Mouse (Mus musculus): Measurements from ENCODE around the gene Atf6. TPM values are rescaled to one million over a fixed set of nuclear protein-coding genes. Genes with fewer than 3 reads are reported as not detected.
A peak's percentile ranks its signal among the peaks of the same experiment; 100 is the strongest.

Gene Atf6
- total and polyA plus RNA-seq, 3 experiments = 33.8 to 47.0 (median 35.3) TPM

- TF ChIP-seq JUND (conservative IDR thresholded peaks at IDR 0.05; ENCODE audit: low read depth, low read length) (no peak), USF1 (IDR thresholded peaks at IDR 0.05; ENCODE audit: low read depth, low read length) (no peak), USF2 (conservative IDR thresholded peaks at IDR 0.05; ENCODE audit: low read depth, low read length) (no peak), TCF12 (IDR thresholded peaks at IDR 0.05; ENCODE audit: low read depth, low read length) (no peak), RAD21 (IDR thresholded peaks at IDR 0.05; ENCODE audit: low read depth, low read length) (no peak), MAFK (IDR thresholded peaks at IDR 0.05; ENCODE audit: insufficient replicate concordance, low read length) (no peak), GABPA (IDR thresholded peaks at IDR 0.05; ENCODE audit: insufficient replicate concordance, low read depth, low read length) (no peak), ELF1 (IDR thresholded peaks at IDR 0.05; ENCODE audit: low read depth, low read length) (no peak), ZKSCAN1 (IDR thresholded peaks at IDR 0.05; ENCODE audit: borderline replicate concordance, low read depth, low read length) (no peak), PAX5 (IDR thresholded peaks at IDR 0.05; ENCODE audit: low read length) (no peak), EP300 (IDR thresholded peaks at IDR 0.05; ENCODE audit: low read length) (no peak), SMC3 (IDR thresholded peaks at IDR 0.05; ENCODE audit: low read depth, low read length) (no peak), CHD2 (IDR thresholded peaks at IDR 0.05; ENCODE audit: low read length) (no peak), MAZ (IDR thresholded peaks at IDR 0.05; ENCODE audit: low read depth, low read length) (no peak), ZNF384 (IDR thresholded peaks at IDR 0.05; ENCODE audit: low read depth, low read length) (no peak)
- Histone ChIP-seq H3K79me2 (replicated peaks; ENCODE audit: control insufficient read depth, extremely low read depth, insufficient read depth, poor library complexity, severe bottlenecking) (no peaks in the 10 kb centered on the region), H3K27me3 (replicated peaks) (no peaks in the 10 kb centered on the region), H3K27ac (ENCODE audit: insufficient read depth, low read depth) (peak overlapping the region; percentile 16; the same call in 1 of the 2 replicates), H3K4me2 (ENCODE audit: insufficient read depth, low read depth, poor library complexity, severe bottlenecking) (no peak overlapping the region), H3K4me1 (ENCODE audit: control insufficient read depth in 1 of 2, insufficient read depth in 2 of 2) (peaks cover 3 to 19% of the 10 kb centered on the region in 2 experiments), H3K36me3 (replicated peaks in 1 of 2; ENCODE audit: control insufficient read depth in 1 of 2, insufficient read depth in 1 of 2, low read length in 1 of 2) (peaks cover 43 to 88% of the 10 kb centered on the region in 2 experiments), H3K9me3 (replicated peaks; ENCODE audit: low read length) (peaks cover under 1% of the 10 kb centered on the region), H3K9ac (ENCODE audit: insufficient read depth, low read depth) (no peak overlapping the region), H3K4me3 (replicated peaks in 1 of 3; ENCODE audit: low read depth in 2 of 3, low read length in 2 of 3, poor library complexity in 1 of 3) (no peak overlapping the region)
- dilution Hi-C loops (cut with MboI; ENCODE audit: extremely low pct_ligation_motif_present, extremely low pct_unique_long_range_greater_than_20kb, low sequenced_read_pairs) (no loop called here), in situ Hi-C loops (cut with MboI; ENCODE audit: low pct_ligation_motif_present, low pct_unique_long_range_greater_than_20kb, low sequenced_read_pairs) (no loop called here)
- DNase-seq (ENCODE audit: extremely low read depth) = no peak
Measured at GRCm38 (mm10) chr1:170770691-170771090, 96.9 kb downstream of the Atf6 start.

- H3K36me3 ChIP-seq (replicated peaks in 1 of 2; ENCODE audit: control insufficient read depth in 1 of 2, insufficient read depth in 1 of 2, low read length in 1 of 2) = peaks cover 34 to 81% of the 10 kb centered on the region in 2 experiments
Measured at GRCm38 (mm10) chr1:170766997-170767396, 100.6 kb downstream of the Atf6 start.

More at GRCm38 (mm10) chr1:170766997-170767396, 100.6 kb downstream of the Atf6 start:
- no peak for DNase-seq (ENCODE audit: extremely low read depth)
- Histone ChIP-seq H3K9me3 (replicated peaks; ENCODE audit: low read length) (peaks cover 5% of the 10 kb centered on the region), H3K4me2 (ENCODE audit: insufficient read depth, low read depth, poor library complexity, severe bottlenecking) (no peak overlapping the region), H3K4me1 (ENCODE audit: control insufficient read depth in 1 of 2, insufficient read depth in 2 of 2) (peaks cover 3 to 17% of the 10 kb centered on the region in 2 experiments), H3K27me3 (replicated peaks) (no peaks in the 10 kb centered on the region), H3K9ac (ENCODE audit: insufficient read depth, low read depth) (no peak overlapping the region), H3K4me3 (replicated peaks in 1 of 3; ENCODE audit: low read depth in 2 of 3, low read length in 2 of 3, poor library complexity in 1 of 3) (no peak overlapping the region), H3K79me2 (replicated peaks; ENCODE audit: control insufficient read depth, extremely low read depth, insufficient read depth, poor library complexity, severe bottlenecking) (peaks cover 4% of the 10 kb centered on the region; the same call in 1 of the 2 replicates), H3K27ac (ENCODE audit: insufficient read depth, low read depth) (no peak overlapping the region)
- TF ChIP-seq EP300 (IDR thresholded peaks at IDR 0.05; ENCODE audit: low read length) = no peak
- TF ChIP-seq KAT2A (IDR thresholded peaks at IDR 0.05; ENCODE audit: insufficient replicate concordance, low read length) = no peak
- TF ChIP-seq USF2 (conservative IDR thresholded peaks at IDR 0.05; ENCODE audit: low read depth, low read length) = no peak
- TF ChIP-seq ZNF384 (IDR thresholded peaks at IDR 0.05; ENCODE audit: low read depth, low read length) = no peak
- no peak for TF ChIP-seq POLR2AphosphoS2 (IDR thresholded peaks at IDR 0.05; ENCODE audit: low read depth, low read length)
- TF ChIP-seq SIN3A (IDR thresholded peaks at IDR 0.05; ENCODE audit: low read length) = no peak
- TF ChIP-seq MXI1 (IDR thresholded peaks at IDR 0.05; ENCODE audit: low read depth, low read length) = no peak
- TF ChIP-seq PAX5 (IDR thresholded peaks at IDR 0.05; ENCODE audit: low read length) = no peak
- dilution Hi-C loops (cut with MboI; ENCODE audit: extremely low pct_ligation_motif_present, extremely low pct_unique_long_range_greater_than_20kb, low sequenced_read_pairs) = no loop called here
- in situ Hi-C loops (cut with MboI; ENCODE audit: low pct_ligation_motif_present, low pct_unique_long_range_greater_than_20kb, low sequenced_read_pairs) = no loop called here
